Mouse (Mus musculus): ENCODE data around the gene Riok1.

Gene Riok1

DNA sequence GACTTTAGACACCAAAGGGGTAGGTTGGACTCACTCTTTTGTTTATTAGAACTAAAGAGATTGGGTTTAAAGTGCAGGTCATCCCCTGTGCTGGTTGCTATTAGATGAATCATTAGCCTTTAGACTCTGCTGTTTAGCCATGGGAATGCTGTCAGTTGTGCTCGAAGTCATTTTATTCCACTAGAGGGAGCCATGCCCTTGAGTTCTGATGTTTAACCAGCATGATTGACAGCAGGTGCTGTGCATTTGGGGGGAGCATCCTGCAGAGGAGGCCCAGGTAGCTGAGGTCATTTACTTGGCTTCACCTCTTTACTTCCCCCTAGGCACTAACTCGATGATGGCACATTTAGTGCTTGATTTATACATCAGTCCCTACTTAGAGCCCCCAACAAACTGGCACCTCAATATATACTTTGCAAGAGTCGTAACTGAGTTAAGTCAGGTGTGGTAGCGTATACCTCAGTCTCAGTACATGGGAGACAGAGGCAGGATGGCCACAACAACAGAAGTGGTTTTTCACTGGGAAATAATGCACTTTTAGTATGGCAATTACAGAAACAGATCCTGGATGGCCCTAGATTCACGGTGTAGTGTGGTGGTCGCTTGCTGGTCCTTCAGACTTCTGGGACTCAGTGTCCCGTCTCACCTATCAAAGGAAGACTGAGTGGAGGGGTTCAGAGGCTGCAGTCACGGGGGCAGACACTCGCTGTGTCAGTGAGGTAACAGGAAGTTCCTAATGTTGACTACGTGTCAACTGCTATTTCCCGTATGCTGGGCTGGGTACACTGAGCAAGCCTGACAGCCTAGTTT lies 28.3 kb downstream of the Riok1 start:
- peak; percentile 75 for DNase-seq (ENCODE audit: low spot score)

DNA sequence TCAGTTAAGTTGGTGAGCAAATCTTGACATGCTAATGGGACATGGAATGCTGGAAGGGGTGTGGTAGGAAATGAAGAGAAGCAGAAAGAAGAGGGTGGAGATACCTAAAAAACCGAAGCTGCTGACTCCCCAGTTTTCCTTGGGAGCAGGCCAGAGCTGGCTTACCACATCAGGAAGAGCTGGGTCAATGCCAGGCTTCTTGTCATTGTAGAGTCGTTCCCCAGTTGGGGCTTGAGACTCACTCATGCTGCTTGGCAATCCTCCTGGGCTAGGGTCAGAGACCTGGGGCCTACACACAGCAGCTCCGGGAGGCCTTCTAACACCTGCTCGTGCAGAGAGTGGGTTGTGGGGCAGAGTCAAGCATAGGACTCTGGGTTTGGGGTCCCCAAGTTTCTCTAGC lies 34.1 kb downstream of the Riok1 start:
- no peak for DNase-seq (ENCODE audit: low spot score)

DNA sequence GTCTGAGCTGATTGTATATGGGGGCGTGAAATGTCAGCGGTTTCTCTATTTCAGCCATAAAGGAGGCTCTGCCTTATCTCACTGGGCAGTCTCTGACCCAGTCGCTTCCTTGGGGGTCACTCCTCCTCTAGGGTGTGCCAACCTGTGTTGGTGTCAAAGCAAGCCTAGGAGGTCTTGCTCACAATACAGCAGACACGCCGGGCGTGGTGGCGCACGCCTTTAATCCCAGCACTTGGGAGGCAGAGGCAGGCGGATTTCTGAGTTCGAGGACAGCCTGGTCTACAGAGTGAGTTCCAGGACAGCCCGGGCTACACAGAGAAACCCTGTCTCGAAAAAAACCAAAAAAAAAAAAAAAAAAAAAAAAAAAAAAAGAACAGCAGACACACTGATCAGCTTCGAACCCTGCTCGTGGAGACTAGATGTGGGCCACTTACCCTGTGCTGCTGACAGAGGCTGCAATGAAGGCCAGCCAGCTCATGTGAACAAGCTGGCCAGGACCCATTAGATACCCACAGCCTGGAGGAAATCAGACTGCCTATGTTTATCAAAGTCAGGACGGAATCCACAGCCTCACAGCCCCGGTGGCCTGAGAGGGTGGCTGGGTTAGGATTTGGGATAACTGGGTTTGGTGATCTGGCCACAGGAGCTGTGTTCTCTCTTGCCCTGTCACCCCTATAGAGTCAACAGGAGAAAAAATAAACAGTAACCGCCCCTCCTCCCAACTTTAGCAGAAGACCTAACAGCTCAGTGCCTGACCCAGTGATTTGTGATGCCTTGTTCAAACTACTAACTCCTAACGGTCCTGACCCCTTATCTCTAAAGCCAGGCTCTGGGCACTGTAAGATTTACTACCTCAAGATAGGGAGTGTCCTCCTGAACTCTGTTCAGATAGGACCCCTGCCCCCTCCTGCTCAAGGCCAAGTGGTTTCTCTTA lies 36.8 kb downstream of the Riok1 start:
- no peak for DNase-seq (ENCODE audit: low spot score)

DNA sequence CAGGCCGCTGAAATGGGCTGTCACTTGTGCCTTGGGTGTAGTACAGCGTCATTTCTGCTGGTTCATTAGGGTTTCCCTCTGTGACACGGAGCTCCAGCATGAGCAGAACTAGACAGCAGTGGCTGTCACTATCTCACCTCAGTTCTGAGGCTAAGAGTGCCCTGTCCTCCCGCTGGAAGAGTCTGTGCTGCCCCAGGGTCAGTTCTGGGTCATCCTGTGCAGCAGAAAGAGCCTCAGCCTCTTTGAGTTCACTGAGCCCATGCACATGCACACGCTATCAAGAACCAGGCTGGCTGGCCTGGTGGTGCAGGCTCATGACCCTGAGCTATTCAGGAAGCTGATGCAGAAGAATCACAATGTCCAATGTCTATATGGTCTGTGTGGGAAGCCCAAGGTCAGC lies 37.6 kb downstream of the Riok1 start:
- no peak for DNase-seq (ENCODE audit: low spot score)

DNA sequence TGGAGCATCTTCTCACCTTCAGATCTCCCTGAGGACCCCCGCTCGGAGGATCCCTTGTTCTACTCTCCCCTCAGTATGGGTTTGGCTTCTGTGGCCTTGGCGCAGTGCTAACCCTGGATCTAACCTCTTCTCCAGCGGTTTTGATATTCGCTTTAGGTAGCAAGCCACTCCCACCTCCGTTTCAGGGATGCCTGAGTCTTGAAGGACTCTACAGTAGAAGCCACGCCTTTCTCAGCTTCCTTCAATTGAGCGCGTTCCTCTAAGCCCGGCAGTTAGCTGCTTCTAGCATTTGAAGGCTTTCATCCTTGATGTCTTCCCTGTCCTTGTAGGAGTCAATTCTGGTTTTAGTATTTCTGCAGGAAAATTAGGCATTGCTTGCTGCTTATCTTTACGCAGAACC lies 40.3 kb downstream of the Riok1 start:
- peak; percentile 24 for DNase-seq (ENCODE audit: low spot score)

DNA sequence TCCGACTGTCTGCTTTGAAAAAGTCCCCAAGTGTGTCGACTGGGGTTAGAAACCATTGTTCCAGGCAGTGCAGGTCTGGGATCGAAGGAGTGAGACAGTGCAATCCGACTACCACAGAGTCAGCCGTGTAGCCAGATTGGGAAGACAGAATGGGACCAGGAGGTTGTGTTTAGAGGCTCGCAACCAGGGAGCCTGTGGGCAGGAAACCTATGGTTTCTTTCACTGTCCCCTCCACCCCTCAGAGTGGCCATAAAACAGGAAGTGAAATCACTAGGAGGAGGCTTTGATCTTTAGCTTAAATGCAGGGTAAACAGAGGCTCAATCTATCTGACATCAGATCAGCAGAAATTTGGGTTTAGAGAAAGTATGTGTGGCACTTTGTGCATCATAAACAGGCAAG lies 42.0 kb downstream of the Riok1 start:
- DNase-seq (ENCODE audit: low spot score): no peak

DNA sequence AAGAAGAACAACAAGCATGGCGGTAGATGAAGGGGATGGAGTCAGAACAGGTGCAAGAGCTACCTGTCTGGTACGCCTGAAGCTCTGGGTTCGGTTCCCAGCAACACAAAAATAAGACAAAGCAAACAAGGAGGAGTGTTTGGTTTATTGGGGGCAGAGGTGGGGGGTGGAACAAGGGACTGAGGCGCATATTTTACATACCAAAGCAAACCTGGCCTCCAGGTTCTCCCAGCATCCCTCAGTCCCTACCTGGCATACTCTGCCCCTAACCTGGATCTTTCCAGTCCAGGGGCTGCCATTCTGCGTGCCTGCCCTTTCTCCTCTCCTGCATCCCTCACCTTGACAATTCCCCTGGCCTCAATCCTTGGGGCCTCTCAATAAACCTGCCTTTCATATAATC lies 42.6 kb downstream of the Riok1 start:
- no peak for DNase-seq (ENCODE audit: low spot score)

DNA sequence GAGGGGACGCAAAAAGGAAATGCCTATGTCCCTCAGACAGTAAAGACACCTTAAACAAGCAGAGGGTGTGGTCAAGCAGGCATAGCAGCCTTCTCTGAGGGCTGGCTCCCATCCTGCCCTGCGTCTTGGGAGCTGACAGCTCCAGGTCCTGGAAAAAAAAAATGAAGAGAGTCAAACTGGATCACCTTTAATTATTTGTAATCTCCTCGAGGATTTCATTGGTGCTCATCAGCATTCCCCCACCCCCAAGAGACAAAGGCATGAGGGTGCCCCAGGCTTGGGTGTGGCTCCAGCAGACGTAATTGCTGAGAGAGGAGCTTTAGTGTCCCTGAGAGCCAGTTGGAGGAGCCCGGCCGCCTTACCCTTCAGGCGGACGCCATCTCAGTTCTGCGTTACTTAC lies 43.2 kb downstream of the Riok1 start:
- DNase-seq (ENCODE audit: low spot score): no peak

DNA sequence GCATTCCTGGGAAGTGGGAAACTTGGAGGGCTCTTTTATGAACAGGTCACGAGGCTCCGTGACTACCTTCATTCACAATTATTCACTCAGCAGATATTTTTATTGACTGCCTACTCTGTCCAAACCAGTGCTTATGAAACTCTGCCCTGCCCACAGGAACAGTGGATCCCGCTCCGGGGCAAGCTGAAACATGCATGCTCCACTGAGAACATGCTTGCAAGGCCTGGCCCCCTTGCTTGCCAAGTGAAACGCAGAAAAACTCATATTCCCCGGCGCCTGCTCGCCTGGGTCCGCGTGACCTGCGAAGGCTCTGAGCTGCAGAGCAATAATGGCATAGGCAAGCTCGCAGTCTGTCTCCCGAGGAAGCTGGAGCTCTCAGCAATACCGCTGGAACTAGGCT lies 43.9 kb downstream of the Riok1 start:
- DNase-seq (ENCODE audit: low spot score): no peak

DNA sequence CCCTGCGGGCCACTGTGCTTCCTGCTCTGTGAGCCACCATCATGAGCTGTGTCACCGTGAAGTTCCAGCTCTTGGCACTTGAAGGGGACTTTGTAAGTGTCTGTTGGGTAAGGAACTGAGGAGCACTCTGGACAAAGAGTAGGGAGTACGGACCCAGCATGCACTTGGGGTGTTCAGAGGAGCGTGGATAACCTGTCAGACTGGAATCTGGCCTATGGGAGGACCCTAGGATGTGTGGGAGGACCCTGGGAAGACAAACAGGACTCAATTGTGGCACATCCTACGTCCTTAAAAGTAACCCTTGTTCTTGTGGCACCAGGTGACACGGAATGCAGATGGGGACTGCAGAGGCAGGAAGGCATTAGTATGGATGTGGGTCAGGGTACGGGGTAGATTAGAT lies 44.4 kb downstream of the Riok1 start:
- no peak for DNase-seq (ENCODE audit: low spot score)

DNA sequence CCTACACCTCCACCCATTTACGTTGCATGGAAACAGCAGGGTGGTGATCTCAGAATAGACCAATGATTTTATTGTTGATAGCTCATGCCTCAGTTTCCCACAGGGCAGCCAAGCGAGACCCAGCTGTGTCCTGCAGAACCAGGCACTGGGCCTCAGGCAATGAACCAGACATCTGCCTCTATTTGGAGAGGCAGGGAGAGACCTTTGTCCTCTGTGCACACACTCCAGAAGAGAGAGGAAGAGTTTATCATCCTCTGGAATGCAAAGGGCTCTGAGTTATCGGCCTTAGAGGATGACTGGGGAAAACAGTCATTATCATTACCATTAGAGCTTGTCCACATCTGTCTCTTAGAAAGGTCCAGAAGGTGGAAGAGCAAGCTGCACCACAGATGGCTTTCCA lies 49.9 kb downstream of the Riok1 start:
- no peak for DNase-seq (ENCODE audit: low spot score)

DNA sequence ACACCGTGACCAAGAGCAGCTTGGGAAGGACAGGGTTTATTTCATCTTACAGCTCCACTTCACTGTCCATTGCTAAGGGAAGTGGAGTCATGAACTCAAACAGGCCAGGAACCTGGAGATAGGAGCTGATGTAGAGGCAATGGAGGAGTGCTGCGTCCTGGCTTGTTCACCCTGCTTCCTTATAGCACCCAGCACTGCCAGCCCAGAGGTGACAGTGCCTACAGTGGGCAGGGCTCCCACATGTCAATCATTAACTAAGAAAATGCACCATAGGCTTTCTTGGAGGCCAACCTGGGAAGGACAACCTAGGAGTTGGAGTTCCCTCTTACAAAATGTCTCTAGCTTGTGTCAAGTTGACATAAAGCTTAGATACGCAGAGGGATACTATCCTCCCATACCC lies 51.2 kb downstream of the Riok1 start:
- no peak for DNase-seq (ENCODE audit: low spot score)

DNA sequence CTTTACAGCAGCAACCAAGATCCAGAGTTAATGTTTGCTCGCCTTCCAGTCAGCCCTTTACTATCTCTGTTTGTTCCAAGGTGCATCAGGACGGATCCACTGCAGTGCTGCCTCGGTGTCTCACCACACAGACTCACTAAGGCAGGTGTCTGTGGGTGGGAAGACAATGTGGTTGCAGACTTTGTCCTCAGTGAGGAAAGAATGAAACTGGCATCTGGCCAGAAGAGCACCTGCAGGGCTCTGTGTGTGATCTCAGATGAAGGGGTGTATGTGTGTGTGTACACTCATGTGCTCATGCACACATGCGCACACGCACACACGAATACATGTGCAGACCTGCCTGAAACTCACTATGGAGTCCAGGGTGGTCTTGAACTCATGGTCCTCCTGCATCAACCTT lies 52.7 kb downstream of the Riok1 start:
- DNase-seq (ENCODE audit: low spot score): no peak

DNA sequence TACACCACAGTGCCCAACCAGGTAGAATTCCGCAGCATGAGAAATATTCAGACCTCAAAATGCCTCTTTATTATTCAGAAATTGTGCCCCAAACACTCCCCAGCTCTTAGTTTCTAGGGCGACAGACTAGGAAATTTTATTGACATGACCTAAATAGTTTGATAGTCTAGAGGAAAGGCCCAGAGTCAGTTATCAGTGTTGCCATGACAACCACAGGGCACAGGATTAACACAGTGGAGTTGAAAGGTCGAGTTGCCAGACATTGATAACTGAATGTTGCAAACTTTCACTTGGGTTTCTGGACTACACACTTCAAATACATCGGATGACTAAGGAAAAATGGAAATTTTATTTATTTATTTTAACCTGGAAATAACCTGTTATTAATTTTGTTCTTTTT lies 53.1 kb downstream of the Riok1 start:
- no peak for DNase-seq (ENCODE audit: low spot score)

DNA sequence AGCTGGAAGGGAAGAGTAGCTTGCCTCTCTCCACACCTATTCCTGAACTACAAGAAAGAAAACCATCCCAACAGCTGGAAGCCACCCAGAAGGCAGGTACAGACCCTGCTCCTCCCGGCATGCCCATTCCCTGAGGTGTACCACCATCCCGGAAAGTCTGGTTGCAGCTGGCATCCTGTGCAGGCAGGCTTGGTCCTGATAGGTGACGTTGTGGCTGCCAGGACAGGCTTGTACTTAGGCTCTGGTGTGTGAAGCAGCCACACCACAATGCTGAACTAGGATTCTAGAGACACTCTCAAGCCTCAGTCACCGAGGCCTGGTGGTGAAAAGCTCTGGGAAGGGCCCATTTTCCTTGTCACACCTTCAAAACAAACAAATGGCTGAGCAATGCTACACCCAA lies 59.4 kb downstream of the Riok1 start:
- DNase-seq (ENCODE audit: low spot score): no peak

DNA sequence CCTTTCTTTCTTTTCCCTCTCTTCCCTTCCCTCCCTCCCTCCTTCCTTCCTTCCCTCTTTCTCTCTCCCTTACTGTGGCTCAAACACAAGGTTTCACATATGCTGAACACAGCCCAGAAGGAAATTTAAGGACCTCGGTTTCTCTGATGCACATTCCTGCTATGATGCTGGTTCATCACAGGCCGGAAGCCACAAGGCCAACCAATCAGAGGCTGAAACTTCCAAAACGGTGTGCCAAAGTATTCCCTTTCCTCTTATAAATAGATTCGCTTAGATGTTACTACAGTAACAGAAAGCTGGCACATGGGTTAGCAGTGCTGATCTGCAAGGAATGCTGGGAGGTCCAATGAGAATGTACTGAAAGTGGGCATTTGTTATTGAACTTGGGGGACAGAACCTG lies 66.6 kb downstream of the Riok1 start:
- no peak for DNase-seq (ENCODE audit: low spot score)

DNA sequence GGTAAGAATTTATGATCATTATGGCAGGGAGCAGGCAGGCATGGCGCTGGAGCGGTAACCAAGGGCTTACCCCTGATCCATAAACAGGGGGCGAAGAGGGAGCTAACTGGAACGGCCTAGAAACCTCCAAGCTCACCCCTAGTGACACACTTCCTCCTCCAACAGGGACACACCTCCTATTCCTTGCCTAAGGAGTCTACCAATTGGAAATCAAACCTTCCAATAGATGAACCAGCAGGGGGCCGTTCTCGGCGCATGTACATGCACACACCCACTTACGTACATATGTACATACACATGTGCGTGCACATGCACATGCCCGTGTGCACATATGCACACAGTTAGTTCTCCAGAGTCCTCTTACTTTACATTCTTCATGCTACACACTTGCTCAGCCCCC lies 67.7 kb downstream of the Riok1 start:
- no peak for DNase-seq (ENCODE audit: low spot score)

DNA sequence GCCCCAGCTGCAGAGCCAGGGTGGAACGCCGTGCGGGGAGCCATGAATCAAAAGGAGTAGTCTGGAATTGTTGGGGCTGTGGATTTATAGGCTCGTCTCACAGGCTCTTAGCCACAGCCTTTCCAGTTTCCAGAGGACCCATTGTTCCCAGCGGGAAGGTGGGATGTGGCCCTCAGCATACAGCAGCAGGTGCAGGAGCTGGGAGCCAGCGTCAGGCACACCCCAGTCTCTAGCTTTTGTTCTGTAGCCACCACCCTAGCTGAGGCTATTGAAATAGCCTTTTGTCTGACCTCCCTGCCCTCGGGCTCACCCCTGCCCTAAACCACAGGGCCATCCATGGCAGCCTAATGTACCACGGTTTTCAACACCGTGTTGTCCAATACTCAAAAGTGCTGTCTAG lies 72.3 kb downstream of the Riok1 start:
- DNase-seq (ENCODE audit: low spot score): no peak
